Mouse (Mus musculus): ENCODE measurements around the gene Gpr158.

- TF ChIP-seq GATA1 (IDR thresholded peaks at IDR 0.05; ENCODE audit: borderline replicate concordance, low read length), result no peak
- TF ChIP-seq FLI1 (IDR thresholded peaks at IDR 0.05; ENCODE audit: low read length), result no peak
Observed at GRCm38 (mm10) chr2:21497965-21498364, 130.6 kb downstream of the Gpr158 start.
